Mouse (Mus musculus) brain, embryonic 14.5 days (tissue): ENCODE data around the gene Rnf6. TPM values are rescaled to one million over a fixed set of nuclear protein-coding genes. Genes with fewer than 3 reads are reported as not detected.
A peak's percentile ranks its signal among the peaks of the same experiment; 100 is the strongest.

Experiments
- DNase-seq: peaks from one replicate; pipeline ENCODE4 v3.0.0-alpha.2; 2011; ENCODE audit warnings: low read depth
- CTCF ChIP-seq: fragments of 200-500 bp; IDR thresholded peaks from 2 replicates; pipeline ENCODE4 v1.5.1; 2012; ENCODE audit warnings: inconsistent platforms, mild to moderate bottlenecking, moderate library complexity, borderline replicate concordance; ENCODE audit not compliant: insufficient read depth, insufficient read length; ENCODE audit errors: extremely low read depth
- POLR2A ChIP-seq: fragments of 200-500 bp; IDR thresholded peaks from 2 replicates; pipeline ENCODE4 v1.6.1; 2012; ENCODE audit warnings: mild to moderate bottlenecking, inconsistent platforms, borderline replicate concordance; ENCODE audit not compliant: poor library complexity, insufficient read depth, insufficient read length, severe bottlenecking; ENCODE audit errors: extremely low read depth
- polyA plus RNA-seq: library from polyadenylated mRNA; depleted of rRNA; stranded (reverse); fragments of >200 nt; gene quantifications from 2 replicates; pipeline ENCODE4 v1.2.3, GENCODE M21; 2012

Rnf6 gene
- polyA plus RNA-seq, 1 experiment, result 16.1 TPM

- no peak for TF ChIP-seq POLR2A
- TF ChIP-seq CTCF, result no peak
Observed at GRCm38 (mm10) chr5:146223786-146224185, 2.4 kb upstream of the Rnf6 start.

GRCm38 (mm10) chr5:146221722-146222121, 367 bp upstream of the Rnf6 start:
- TF ChIP-seq POLR2A (no peak), CTCF (no peak)
- DNase-seq, result no peak

More at GRCm38 (mm10) chr5:146223786-146224185, 2.4 kb upstream of the Rnf6 start:
- DNase-seq, result peak; percentile 1

GRCm38 (mm10) chr5:146220501-146220878, 865 bp downstream of the Rnf6 start:
- DNase-seq, result no peak
- TF ChIP-seq POLR2A (no peak), CTCF (no peak)

- no peak for DNase-seq
- TF ChIP-seq CTCF (no peak), POLR2A (no peak)
Observed at GRCm38 (mm10) chr5:146205537-146205936, 15.8 kb downstream of the Rnf6 start.

GRCm38 (mm10) chr5:146203921-146204320, 17.4 kb downstream of the Rnf6 start:
- TF ChIP-seq POLR2A, result no peak
- no peak for TF ChIP-seq CTCF
- no peak for DNase-seq

DNA sequence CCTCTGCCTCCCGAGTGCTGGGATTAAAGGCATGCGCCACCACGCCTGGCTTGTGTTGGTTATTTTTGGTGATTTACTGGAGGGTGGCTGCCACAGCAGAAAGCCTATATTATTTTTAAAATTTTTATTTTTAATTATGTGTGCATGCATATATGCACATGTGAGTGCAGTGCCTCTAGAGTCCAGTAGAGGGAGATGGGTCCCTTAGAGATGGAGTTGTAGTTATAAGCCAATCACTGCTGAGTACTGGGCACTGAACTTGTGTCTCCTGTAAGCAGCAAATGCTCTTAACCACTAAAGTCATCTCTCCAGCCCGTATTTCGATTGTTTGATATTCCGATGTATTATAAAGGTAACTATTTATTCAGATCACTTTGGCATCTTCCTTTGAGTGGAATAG, 20.8 kb downstream of the Rnf6 start:
- DNase-seq, result no peak
- TF ChIP-seq CTCF (no peak; the same call in 1 of the 2 replicates), POLR2A (no peak)

GRCm38 (mm10) chr5:146199540-146199939, 21.8 kb downstream of the Rnf6 start:
- DNase-seq, result no peak
- no peak for TF ChIP-seq CTCF
- no peak for TF ChIP-seq POLR2A

- TF ChIP-seq POLR2A (no peak), CTCF (no peak)
- DNase-seq, result no peak
Observed at GRCm38 (mm10) chr5:146199073-146199472, 22.3 kb downstream of the Rnf6 start.

GRCm38 (mm10) chr5:146193360-146193759, 28.0 kb downstream of the Rnf6 start:
- TF ChIP-seq POLR2A (no peak), CTCF (no peak)
- no peak for DNase-seq

DNA sequence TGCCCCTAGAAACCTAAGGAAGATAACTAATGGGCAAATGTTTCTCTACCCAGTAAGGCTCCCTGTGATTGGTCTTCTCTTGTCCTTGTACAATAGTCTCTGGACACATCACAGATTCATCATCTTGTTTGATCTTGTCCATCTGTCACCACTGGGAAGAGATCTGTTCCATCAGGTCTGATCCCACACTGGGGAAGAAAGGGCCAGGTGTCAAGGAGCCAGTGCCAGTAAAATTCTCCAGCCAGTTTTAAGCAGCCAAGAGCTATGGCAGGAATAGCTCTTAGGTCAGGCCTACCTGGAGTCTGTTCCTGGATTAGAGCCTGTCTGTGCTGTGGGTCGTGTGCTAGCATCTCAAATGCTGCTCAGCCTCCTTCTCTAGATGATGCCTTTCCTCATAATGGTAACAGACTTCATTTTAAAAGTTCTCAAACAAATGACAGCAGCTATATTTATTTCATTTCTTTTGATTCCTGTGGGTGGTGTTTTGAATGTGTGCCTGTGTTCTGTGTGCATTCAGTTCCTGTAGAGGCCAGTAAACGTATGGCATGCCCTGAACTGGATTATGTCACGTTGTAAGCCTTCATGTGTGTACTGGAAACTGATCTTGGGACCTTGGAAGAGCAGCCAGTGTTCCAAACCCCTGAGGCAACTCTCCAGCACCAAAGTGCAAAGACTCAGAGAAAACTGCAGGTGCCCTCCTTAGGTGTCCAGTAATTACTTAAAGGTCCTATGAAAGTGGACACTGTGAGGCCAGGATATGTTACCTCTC, 30.7 kb downstream of the Rnf6 start:
- TF ChIP-seq CTCF (no peak), POLR2A (no peak)
- DNase-seq, result no peak

- no peak for DNase-seq
- TF ChIP-seq POLR2A, result no peak
- TF ChIP-seq CTCF, result no peak
Observed at GRCm38 (mm10) chr5:146190093-146190492, 31.3 kb downstream of the Rnf6 start.

- TF ChIP-seq CTCF, result no peak
- no peak for TF ChIP-seq POLR2A
- DNase-seq, result no peak
Observed at GRCm38 (mm10) chr5:146188712-146189111, 32.6 kb downstream of the Rnf6 start.
